Mouse (Mus musculus): ENCODE data around the gene Gpatch8.

DNA sequence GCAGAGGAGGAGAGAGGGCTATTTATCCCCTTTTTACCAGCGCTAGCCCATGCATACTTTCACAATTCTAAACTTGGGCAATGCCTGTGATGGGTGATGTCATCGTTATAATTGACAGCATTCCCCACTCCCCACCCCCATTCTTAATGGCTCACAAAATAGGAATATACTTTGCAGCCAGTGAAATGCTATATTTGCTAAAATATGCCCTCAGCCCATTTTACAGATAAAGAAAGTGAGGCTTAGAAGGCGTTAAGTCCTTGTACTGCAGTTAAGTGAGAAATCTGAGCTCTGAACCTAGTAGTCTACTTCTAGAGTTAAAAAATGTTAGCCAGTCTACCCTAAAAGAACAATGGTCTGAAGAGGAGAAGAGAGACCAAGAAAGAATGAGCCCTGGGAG is 111.9 kb downstream of the Gpatch8 start:
- no peak for TF ChIP-seq MYB (IDR thresholded peaks at IDR 0.05; ENCODE audit: low read depth, low read length)
- no peak for TF ChIP-seq CTCF (IDR thresholded peaks at IDR 0.05 in 2 of 3, conservative IDR thresholded peaks at IDR 0.05 in 1 of 3; ENCODE audit: control insufficient read depth in 1 of 3, insufficient read depth in 1 of 3, low read depth in 2 of 3, low read length in 3 of 3, poor library complexity in 1 of 3, severe bottlenecking in 1 of 3)
- TF ChIP-seq EP300 (IDR thresholded peaks at IDR 0.05; ENCODE audit: low read depth in 1 of 2, low read length in 2 of 2) = no peak
- TF ChIP-seq HCFC1 (IDR thresholded peaks at IDR 0.05; ENCODE audit: low read depth, low read length) = no peak
- no peak for TF ChIP-seq POLR2AphosphoS5 (IDR thresholded peaks at IDR 0.05; ENCODE audit: borderline replicate concordance, low read depth, low read length)
- TF ChIP-seq GATA1 (IDR thresholded peaks at IDR 0.05; ENCODE audit: low read depth, low read length) = no peak
